Mouse (Mus musculus): ENCODE results near the gene Setd4.
A peak's percentile ranks its signal among the peaks of the same experiment; 100 is the strongest.

The Setd4 gene

GRCm38 (mm10) chr16:93591450-93592430, 12.1 kb downstream of the Setd4 start:
- DNase-seq (ENCODE audit: low spot score in 2 of 2), result no peak

DNA sequence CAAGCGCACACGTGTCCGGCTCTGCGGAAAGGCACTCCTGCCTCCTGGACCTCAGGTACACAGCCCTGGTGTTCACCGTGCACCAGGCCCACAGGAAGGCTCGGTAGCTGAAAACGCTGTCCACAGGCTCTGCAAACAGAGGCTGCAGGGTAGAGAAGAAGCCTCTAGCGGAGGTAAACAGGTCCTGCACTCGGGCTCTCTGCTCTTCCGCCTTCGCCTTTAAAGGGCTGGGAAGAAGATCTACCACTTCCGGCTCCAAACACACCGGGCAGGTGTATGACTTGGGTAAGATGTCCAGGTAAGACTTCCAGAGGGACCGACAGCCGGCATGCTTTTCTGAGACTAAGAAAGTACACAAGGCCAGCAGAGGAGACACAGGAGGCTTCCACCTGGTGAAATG, 12.9 kb downstream of the Setd4 start:
- no peak for DNase-seq (ENCODE audit: low spot score in 2 of 2)

DNA sequence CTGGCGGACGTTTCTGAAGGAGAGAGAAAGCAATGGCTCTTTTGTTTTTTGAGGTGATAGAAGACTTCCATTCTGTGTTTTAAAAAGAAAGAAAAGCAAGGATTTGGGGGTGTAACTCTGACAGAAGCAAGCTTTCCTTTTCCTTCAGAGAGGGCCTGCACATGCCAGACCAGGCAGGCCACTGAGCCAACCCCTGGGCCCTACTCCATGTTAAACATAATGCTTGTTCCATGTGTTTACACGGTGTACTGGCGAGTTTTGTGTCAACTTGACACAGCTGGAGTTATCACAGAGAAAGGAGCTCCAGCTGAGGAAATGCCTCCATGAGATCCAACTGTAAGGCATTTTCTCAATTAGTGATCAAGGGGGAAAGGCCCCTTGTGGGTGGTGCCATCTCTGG, 15.6 kb downstream of the Setd4 start:
- DNase-seq (ENCODE audit: low spot score in 2 of 2), result no peak

- no peak for DNase-seq (ENCODE audit: low spot score in 2 of 2)
Measured at GRCm38 (mm10) chr16:93586382-93586781, 17.5 kb downstream of the Setd4 start.

DNA sequence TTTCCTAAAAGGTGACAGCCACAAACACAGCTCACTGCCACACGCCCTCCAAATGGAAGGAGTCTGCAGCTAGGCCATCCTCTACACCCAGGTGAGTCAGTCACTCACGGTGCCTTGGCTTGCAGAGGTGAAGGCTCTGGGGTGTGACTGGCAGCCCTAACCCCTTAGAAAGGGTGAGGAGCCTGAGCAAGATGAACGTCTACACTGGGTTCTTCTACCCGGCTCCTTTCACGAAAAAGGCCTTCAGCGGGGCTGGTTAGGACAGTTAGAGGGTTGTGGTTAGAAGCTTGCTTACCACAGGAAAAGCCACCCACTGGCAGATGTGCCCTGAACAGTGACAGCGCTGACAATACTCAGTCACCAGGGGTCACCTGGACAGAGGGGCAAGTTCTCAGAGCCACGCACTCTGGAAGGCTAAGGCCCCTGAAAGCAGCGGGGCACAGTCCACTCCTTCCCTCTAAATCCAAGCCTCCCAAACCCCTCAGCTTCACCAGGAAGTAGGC, 18.1 kb downstream of the Setd4 start:
- no peak for DNase-seq (ENCODE audit: low spot score in 2 of 2)

- DNase-seq (ENCODE audit: low spot score in 2 of 2), result no peak
Measured at GRCm38 (mm10) chr16:93584976-93585702, 18.7 kb downstream of the Setd4 start.

GRCm38 (mm10) chr16:93581125-93581524, 22.7 kb downstream of the Setd4 start:
- no peak for DNase-seq (ENCODE audit: low spot score in 2 of 2)

GRCm38 (mm10) chr16:93578346-93579005, 25.4 kb downstream of the Setd4 start:
- no peak for DNase-seq (ENCODE audit: low spot score in 2 of 2)

GRCm38 (mm10) chr16:93576412-93577082, 27.3 kb downstream of the Setd4 start:
- DNase-seq (ENCODE audit: low spot score in 2 of 2), result peak; percentile 56 to 73

GRCm38 (mm10) chr16:93575574-93575973, 28.3 kb downstream of the Setd4 start:
- no peak for DNase-seq (ENCODE audit: low spot score in 2 of 2)

DNA sequence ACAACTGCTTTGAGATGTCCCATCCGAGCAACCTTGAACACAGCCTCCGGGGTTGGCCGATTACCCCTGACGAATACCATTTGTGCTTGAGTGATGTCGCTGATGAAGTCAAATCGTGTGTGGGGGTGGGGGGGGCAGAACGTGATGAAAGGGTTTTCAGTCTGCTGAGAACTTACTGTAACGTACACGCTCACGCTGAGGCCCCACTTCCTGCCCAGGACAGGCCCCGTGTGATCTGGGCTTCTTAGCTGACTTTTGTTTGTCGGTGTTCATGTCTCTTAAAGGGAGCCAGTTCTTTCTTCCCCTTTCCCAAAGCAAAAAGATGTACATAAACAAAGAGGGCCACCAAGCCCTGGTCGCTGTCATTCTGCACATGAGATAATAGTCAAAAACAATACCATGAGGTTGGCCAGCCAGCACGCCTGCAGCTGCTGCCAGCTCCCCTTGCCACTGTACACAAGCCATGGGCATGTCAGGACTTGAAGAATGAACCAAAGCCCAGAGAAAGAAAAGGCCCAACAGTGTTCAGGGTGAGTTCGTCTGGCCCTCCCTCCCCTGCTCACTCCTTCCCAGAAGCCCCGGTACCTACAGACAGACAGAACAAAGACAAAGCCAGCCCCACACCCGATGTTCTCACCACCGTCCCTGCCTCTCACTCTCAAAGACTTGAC, 29.2 kb downstream of the Setd4 start:
- no peak for DNase-seq (ENCODE audit: low spot score in 2 of 2)

GRCm38 (mm10) chr16:93573434-93573833, 30.4 kb downstream of the Setd4 start:
- DNase-seq (ENCODE audit: low spot score in 2 of 2), result no peak

- DNase-seq (ENCODE audit: low spot score in 2 of 2), result no peak
Measured at GRCm38 (mm10) chr16:93572383-93572782, 31.5 kb downstream of the Setd4 start.

DNA sequence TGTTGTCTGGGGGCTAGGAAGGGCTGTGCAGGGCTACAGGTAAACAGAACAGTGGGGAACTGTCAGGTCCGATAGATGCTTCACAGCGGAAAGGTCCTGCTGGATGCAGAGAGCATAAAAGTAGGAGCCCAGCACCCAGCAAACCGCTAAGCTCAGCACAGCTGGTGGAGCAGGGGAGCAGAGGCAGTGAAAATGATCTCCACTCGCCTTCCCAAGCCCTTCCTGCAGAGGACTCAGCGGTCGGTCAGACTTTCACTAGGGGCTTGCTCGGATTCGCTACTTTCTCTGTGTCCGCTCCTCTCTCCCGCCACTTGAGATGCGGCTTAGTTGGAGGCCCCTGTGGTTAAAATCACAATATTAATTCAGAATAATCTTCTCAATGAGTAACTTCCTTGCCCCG, 45.4 kb downstream of the Setd4 start:
- no peak for DNase-seq (ENCODE audit: low spot score in 2 of 2)

GRCm38 (mm10) chr16:93557646-93558045, 46.2 kb downstream of the Setd4 start:
- no peak for DNase-seq (ENCODE audit: low spot score in 2 of 2)

GRCm38 (mm10) chr16:93552686-93553513, 51.0 kb downstream of the Setd4 start:
- DNase-seq (ENCODE audit: low spot score in 2 of 2), result no peak

GRCm38 (mm10) chr16:93549287-93549686, 54.6 kb downstream of the Setd4 start:
- DNase-seq (ENCODE audit: low spot score in 2 of 2), result no peak

GRCm38 (mm10) chr16:93548045-93548444, 55.8 kb downstream of the Setd4 start:
- DNase-seq (ENCODE audit: low spot score in 2 of 2), result no peak

- DNase-seq (ENCODE audit: low spot score in 2 of 2), result no peak
Measured at GRCm38 (mm10) chr16:93547122-93547521, 56.7 kb downstream of the Setd4 start.

DNA sequence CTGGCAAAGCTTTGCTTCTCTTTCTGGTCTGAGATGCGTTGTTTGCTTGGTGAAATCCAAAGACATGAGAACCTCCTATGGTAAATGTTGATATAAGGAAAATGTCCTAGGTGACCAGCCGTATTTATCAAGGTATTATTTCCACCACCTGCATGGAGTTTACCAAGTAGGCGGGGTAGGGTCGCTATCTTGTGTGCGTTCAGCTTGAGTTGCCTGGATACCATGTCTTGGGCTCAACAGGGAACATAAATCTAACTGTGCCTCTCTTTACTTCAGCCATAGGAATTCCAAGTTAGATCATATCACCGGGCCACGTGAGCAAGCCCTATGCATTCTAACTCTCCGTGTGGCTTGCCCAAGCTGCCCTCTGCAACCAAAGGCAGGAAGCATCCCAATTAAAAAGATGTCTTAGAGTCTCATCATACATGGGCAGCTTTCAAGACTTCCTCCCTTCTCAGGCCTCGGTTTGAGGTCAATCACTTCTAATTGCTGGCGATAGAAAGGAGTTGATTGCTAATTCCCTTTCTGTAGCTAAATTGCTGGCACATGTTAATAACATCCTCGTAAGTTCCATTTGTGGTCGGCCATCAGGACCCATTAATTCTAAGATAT, 57.4 kb downstream of the Setd4 start:
- DNase-seq (ENCODE audit: low spot score in 2 of 2), result no peak
